ENCODE assay signal across 9 mouse cellular contexts in the genomic region with DNA sequence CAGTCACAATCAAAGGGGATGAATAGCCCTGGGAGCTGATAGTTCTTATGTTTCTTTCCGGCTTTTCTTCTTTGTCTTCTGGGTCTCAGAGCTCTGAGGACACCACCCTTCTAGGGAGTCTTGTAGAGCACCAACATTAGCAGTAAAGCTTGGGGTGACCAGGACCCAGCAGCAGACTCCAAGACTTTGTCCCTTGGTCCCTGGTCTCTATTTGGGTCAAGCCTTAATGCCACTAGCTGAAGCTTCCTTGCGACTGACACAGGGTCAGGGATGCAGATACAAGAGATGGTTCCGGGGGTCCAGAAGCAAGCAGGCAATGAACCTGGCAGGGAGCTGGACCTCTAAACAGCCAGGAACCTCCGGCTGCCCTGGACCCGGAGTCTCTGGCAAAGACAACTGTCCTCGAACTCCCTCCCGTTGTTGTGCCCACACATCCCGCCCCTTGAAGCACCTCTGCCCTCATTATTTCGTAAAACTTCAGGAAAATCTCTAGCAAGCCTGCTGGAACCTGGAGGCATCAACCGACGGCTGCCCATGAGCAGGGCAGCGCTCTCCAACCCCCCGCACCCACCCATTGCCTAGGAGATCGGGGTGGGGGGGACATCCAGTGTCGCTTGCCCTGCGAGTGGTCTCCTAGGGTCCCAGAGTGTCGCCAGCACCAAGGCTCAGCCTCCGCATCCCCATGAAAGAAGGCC. TPM values are rescaled to one million over a fixed set of nuclear protein-coding genes. Genes with fewer than 3 reads are reported as not detected.
A peak's percentile ranks its signal among the peaks of the same experiment; 100 is the strongest.
DNase-seq lines count a peak whose midpoint lies in the region; ATAC-seq and TF ChIP-seq lines count a peak whose summit lies in the region.
"Had no signal": no experiment of that assay in that cellular context is flagged by ENCODE, and none has a peak within 500 bp of the region (broad histone marks: within the 10 kb centered on the region; RNA-seq: fewer than 3 reads in every experiment).

No protein-coding gene starts in this region.

- H3K27ac ChIP-seq in heart, embryonic 16.5 days (ENCODE audit: low read length) = no peak overlapping the region
- no peak overlapping the region for H3K27ac ChIP-seq in embryonic facial prominence, embryonic 11.5 days (replicated peaks; ENCODE audit: low read depth, low read length)
- no peak overlapping the region for H3K27ac ChIP-seq in hindbrain, postnatal 0 days
- 0 out of 2 replicates have a peak overlapping the region, but pooled peaks have one; percentile 42 for H3K27ac ChIP-seq in midbrain, embryonic 15.5 days

- H3K4me1 ChIP-seq in heart, embryonic 16.5 days (ENCODE audit: control insufficient read depth, insufficient read depth, low read length) = peaks cover 9% of the 10 kb centered on the region
- no peaks in the 10 kb centered on the region for H3K4me1 ChIP-seq in embryonic facial prominence, embryonic 11.5 days (ENCODE audit: control insufficient read depth, insufficient read depth, low read length)
- H3K4me1 ChIP-seq in hindbrain, postnatal 0 days (ENCODE audit: insufficient read depth, low read length) = no peaks in the 10 kb centered on the region; the same call in 1 of the 2 replicates
- peaks cover 22% of the 10 kb centered on the region for H3K4me1 ChIP-seq in midbrain, embryonic 15.5 days

- no peak for DNase-seq in heart, postnatal 4 days
- no peak for DNase-seq in embryonic facial prominence, embryonic 11.5 days (ENCODE audit: low spot score)
- no peak for DNase-seq in hindbrain, postnatal 0 days (ENCODE audit: low spot score)
- DNase-seq in cerebellum, postnatal 10 days = no peak
- no peak for DNase-seq in MN1 (ENCODE audit: low spot score)
- no peak for DNase-seq in spleen, adult 18-20 months

- WGBS in heart, embryonic 16.5 days = 4% methylated on average over 18 of the region's 18 CpGs
- WGBS in embryonic facial prominence, embryonic 11.5 days = 2% methylated on average over 18 of the region's 18 CpGs
- 4% methylated on average over 18 of the region's 18 CpGs for WGBS in hindbrain, postnatal 0 days
- 2% methylated on average over 18 of the region's 18 CpGs for WGBS in midbrain, embryonic 15.5 days

- peaks cover 37% of the 10 kb centered on the region for H3K27me3 ChIP-seq in heart, embryonic 16.5 days (ENCODE audit: control insufficient read depth, insufficient read depth, low read length)
- peaks cover 29% of the 10 kb centered on the region for H3K27me3 ChIP-seq in embryonic facial prominence, embryonic 11.5 days (ENCODE audit: control insufficient read depth, insufficient read depth, low read length)
- peaks cover 38% of the 10 kb centered on the region for H3K27me3 ChIP-seq in hindbrain, postnatal 0 days (ENCODE audit: insufficient read depth, low read length)
- H3K27me3 ChIP-seq in midbrain, embryonic 15.5 days (replicated peaks) = peaks cover 5% of the 10 kb centered on the region; the same call in 1 of the 2 replicates

- peaks cover 7% of the 10 kb centered on the region for H3K9me3 ChIP-seq in heart, embryonic 16.5 days (replicated peaks; ENCODE audit: control insufficient read depth, low read length)
- no peaks in the 10 kb centered on the region for H3K9me3 ChIP-seq in embryonic facial prominence, embryonic 11.5 days (replicated peaks; ENCODE audit: control insufficient read depth, low read length)
- no peaks in the 10 kb centered on the region for H3K9me3 ChIP-seq in hindbrain, postnatal 0 days (ENCODE audit: low read length)
- no peaks in the 10 kb centered on the region for H3K9me3 ChIP-seq in midbrain, embryonic 15.5 days

- ATAC-seq in heart, embryonic 16.5 days (replicated peaks; ENCODE audit: extremely low read depth, insufficient read depth, low FRiP score) = no peak
- ATAC-seq in embryonic facial prominence, embryonic 11.5 days (replicated peaks; ENCODE audit: insufficient number of reproducible peaks, low FRiP score, low TSS enrichment, low read depth) = 0 out of 2 replicates have a peak, but pooled peaks have one; percentile 31
- no peak; the same call in 1 of the 2 replicates for ATAC-seq in hindbrain, postnatal 0 days
- peak; percentile 65 for ATAC-seq in midbrain, embryonic 15.5 days (replicated peaks)

- H3K4me2 ChIP-seq in heart, embryonic 16.5 days (ENCODE audit: low read depth, low read length) = peak overlapping the region; percentile 83
- peak overlapping the region; percentile 89 for H3K4me2 ChIP-seq in embryonic facial prominence, embryonic 11.5 days (ENCODE audit: low read depth, low read length)
- H3K4me2 ChIP-seq in hindbrain, postnatal 0 days (ENCODE audit: low read depth, low read length) = peak overlapping the region; percentile 73
- peak overlapping the region; percentile 89 for H3K4me2 ChIP-seq in midbrain, embryonic 15.5 days

- no peak for TF ChIP-seq CTCF in hindbrain, postnatal 0 days (IDR thresholded peaks at IDR 0.05; ENCODE audit: low read depth)

- H3K4me3 ChIP-seq in heart, embryonic 16.5 days (ENCODE audit: low read length) = peak overlapping the region; percentile 52
- peak overlapping the region; percentile 50 for H3K4me3 ChIP-seq in embryonic facial prominence, embryonic 11.5 days (ENCODE audit: low read depth, low read length)
- peak overlapping the region; percentile 44 for H3K4me3 ChIP-seq in hindbrain, postnatal 0 days (ENCODE audit: low read length)
- H3K4me3 ChIP-seq in midbrain, embryonic 15.5 days = peak overlapping the region; percentile 50

- H3K36me3 ChIP-seq in heart, embryonic 16.5 days (ENCODE audit: control insufficient read depth, insufficient read depth) = no peaks in the 10 kb centered on the region
- H3K36me3 ChIP-seq in embryonic facial prominence, embryonic 11.5 days (replicated peaks; ENCODE audit: control insufficient read depth, insufficient read depth, low read depth, low read length) = no peaks in the 10 kb centered on the region
- H3K36me3 ChIP-seq in hindbrain, postnatal 0 days (ENCODE audit: insufficient read depth, low read length) = no peaks in the 10 kb centered on the region
- H3K36me3 ChIP-seq in midbrain, embryonic 15.5 days (replicated peaks) = no peaks in the 10 kb centered on the region

- peak overlapping the region; percentile 59 for H3K9ac ChIP-seq in heart, embryonic 16.5 days (ENCODE audit: low read length)
- H3K9ac ChIP-seq in embryonic facial prominence, embryonic 11.5 days (replicated peaks; ENCODE audit: low read length) = peak overlapping the region; percentile 61
- H3K9ac ChIP-seq in hindbrain, postnatal 0 days (replicated peaks; ENCODE audit: low read length) = peak overlapping the region; percentile 40
- H3K9ac ChIP-seq in midbrain, embryonic 15.5 days = peak overlapping the region; percentile 53

RNA-seq across cellular contexts. Expression of gene Fam163a, which starts 0.7 kb away (rescaled TPM):
- 1.4 and 1.6 TPM in 2 replicates for polyA plus RNA-seq in heart, embryonic 16.5 days (2015; fragmentation: Nextera tagmentation; extraction: Ambion mirVana)
- under 1 TPM; 0.81 to 0.88 TPM for total RNA-seq in heart, postnatal 4 days (2021)
- 1.0 and 1.2 TPM in 2 replicates for polyA plus RNA-seq in embryonic facial prominence, embryonic 11.5 days (2014; fragmentation: Nextera tagmentation; extraction: Ambion mirVana)
- total RNA-seq in hindbrain, postnatal 0 days (2014; rRNA removed) = 3.7 and 5.2 TPM in 2 replicates
- polyA plus RNA-seq in hindbrain, postnatal 0 days (2015; fragmentation: Nextera tagmentation; extraction: Ambion mirVana) = 3.4 and 3.5 TPM in 2 replicates
- polyA plus RNA-seq in midbrain, embryonic 15.5 days (2015; fragmentation: Nextera tagmentation; extraction: Ambion mirVana) = 6.5 and 7.5 TPM in 2 replicates
- total RNA-seq: liver, adult 2 months had no signal

Comparison
In these comparisons a context has a peak if more than half of its experiments do, and no peak if none do; other contexts are left out.
1. ATAC-seq: peak in embryonic facial prominence, embryonic 11.5 days (single experiment) and midbrain, embryonic 15.5 days (single experiment); none in heart, embryonic 16.5 days (single experiment) and hindbrain, postnatal 0 days (single experiment).
2. Peak in every context shown above with its lines, with median percentiles within 50 percentile points of each other: H3K4me2 ChIP-seq, H3K4me3 ChIP-seq and H3K9ac ChIP-seq.